Mouse (Mus musculus): ENCODE measurements around the gene Itpr2. TPM values are rescaled to one million over a fixed set of nuclear protein-coding genes. Genes with fewer than 3 reads are reported as not detected.

The Itpr2 gene
- polyA plus RNA-seq, 1 experiment from 2014 or later: 8.0 TPM

DNA sequence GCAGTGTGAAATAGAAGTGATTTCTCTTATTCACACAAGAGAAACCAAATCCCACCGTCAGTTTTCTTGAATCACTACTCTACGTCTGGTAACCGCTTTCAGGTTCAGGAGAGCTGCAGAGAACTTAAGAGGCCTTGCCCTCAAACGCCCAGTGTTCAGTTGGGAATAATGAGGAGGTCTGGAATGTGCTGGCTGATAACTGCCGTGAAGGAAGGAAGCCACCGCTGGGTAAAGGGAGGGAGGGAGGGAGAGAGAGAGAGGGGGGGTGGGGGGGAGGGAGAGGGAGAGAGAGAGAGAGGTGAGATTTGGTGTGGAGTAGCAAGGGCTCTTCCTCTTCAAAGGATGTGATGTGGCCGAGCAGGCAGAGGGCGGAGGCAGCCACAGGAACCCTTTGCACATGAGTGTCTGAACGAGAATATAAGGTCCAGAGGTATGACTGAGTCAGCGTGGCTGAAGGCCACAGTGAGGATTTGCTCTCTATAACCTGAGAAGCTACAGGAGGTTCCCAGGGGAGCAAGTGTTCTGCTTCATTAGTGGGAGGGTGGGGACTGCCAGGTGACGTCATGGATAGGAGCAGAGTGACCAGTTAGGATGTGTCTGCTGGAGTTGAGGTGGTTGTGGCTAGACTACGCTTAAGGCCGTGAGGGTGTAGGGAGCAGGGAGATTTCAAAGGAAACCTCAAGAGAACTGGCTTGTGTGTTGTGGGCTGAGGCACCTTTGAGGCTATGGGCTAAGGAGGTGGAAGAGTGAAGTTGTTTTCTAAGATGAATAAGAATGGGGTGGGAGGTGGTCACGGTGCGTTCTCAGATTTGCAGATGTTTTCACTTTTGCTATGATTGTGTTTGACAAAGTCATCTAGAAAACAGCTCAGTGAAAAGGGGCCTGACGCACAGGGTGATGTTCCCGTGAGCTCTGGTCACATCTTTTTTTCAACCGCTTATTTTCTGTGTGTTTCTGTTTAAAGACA, 421.2 kb downstream of the Itpr2 start:
- Histone ChIP-seq H3K4me3 (no peak overlapping the region), H3K9ac (no peak overlapping the region), H3K27me3 (no peaks in the 10 kb centered on the region), H3K4me1 (peaks cover 15% of the 10 kb centered on the region), H3K9me3 (replicated peaks) (no peaks in the 10 kb centered on the region), H3K36me3 (no peaks in the 10 kb centered on the region), H3K27ac (no peak overlapping the region), H3K4me2 (replicated peaks) (no peak overlapping the region)
- no peak for ATAC-seq (ENCODE audit: low FRiP score)
- WGBS: 70% methylated on average over 18 of the region's 18 CpGs

- Histone ChIP-seq H3K4me2 (replicated peaks) (no peak overlapping the region), H3K27me3 (no peaks in the 10 kb centered on the region), H3K4me1 (peaks cover 15% of the 10 kb centered on the region), H3K4me3 (no peak overlapping the region), H3K36me3 (no peaks in the 10 kb centered on the region), H3K9me3 (replicated peaks) (no peaks in the 10 kb centered on the region), H3K9ac (no peak overlapping the region), H3K27ac (no peak overlapping the region; the same call in 1 of the 2 replicates)
- ATAC-seq (ENCODE audit: low FRiP score): 0 out of 2 replicates have a peak, but pooled peaks have one; percentile 32
- WGBS: 45% methylated on average over 3 of the region's 3 CpGs
These were observed 422.1 kb downstream of the Itpr2 start for GRCm38 (mm10) chr6:146079734-146080443.

DNA sequence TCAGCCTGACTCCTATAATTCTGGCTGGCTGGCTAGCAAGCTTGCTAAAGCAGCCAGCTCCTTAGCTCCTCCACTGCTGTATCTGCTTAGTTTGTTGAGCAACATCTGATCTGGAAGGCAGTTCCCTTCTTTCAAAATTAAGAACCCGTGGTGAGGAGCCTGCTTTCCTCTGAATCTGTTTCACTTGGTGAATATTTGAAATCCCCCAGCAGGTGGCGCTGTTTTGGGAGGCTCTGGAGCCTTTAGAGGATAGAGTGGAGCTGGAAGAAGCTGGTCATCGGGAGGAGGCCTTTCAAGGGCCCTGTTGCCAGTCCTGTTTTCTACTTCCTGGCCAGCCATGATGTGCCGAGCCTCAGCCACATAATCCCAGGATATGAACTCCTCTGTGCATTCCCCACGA, 422.8 kb downstream of the Itpr2 start:
- Histone ChIP-seq H3K27me3 (no peaks in the 10 kb centered on the region), H3K4me3 (no peak overlapping the region), H3K4me1 (peaks cover 15% of the 10 kb centered on the region), H3K4me2 (replicated peaks) (no peak overlapping the region), H3K27ac (no peak overlapping the region; the same call in 1 of the 2 replicates), H3K36me3 (no peaks in the 10 kb centered on the region), H3K9me3 (replicated peaks) (no peaks in the 10 kb centered on the region), H3K9ac (no peak overlapping the region)
- no peak for ATAC-seq (ENCODE audit: low FRiP score)
- WGBS: 55% methylated on average over 5 of the region's 5 CpGs

GRCm38 (mm10) chr6:146078136-146078535, 423.9 kb downstream of the Itpr2 start:
- no peak overlapping the region for H3K9ac ChIP-seq
- no peak for ATAC-seq (ENCODE audit: low FRiP score)
- H3K4me3 ChIP-seq: no peak overlapping the region
- no peaks in the 10 kb centered on the region for H3K27me3 ChIP-seq
- peaks cover 15% of the 10 kb centered on the region for H3K4me1 ChIP-seq
- no peaks in the 10 kb centered on the region for H3K36me3 ChIP-seq
- 89% methylated on average over 15 of the region's 15 CpGs for WGBS
- no peak overlapping the region for H3K4me2 ChIP-seq (replicated peaks)
- no peak overlapping the region for H3K27ac ChIP-seq
- peaks cover 6% of the 10 kb centered on the region for H3K9me3 ChIP-seq (replicated peaks)

DNA sequence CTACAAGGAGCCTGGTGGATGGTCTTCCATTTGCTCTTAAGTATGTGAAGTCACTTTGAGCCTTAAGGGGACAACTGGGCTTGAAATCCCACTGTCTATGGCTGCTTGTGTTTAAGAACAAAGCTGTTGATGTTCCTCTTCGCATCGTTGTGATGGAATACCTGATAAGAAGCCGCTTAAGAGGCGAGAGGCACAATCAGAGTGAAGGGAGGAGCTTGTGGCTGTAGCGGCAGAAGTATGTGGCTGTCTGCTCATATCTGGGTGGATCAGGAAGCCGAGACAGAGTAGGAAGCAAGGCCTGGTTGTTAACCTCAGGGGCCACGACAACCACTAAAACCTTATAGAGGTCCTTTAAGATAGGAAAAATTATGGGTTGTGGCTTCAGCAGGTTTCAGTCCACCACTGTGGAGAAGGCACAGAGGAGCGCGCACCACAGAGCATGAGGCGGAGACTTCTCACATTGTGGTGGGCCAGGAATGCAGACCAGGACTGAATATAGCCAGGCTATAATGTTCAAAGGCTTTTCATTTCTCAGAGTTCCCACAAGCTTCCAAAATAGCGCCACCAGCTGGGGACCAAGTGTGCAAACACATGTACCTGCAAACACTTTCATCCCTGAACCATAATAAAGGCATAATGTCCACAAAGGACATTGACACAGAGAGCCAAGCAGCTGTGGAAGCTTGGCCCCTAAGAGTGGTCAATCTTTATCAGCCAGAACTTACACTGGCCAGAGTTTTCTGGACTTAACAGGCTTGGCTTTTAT, 424.7 kb downstream of the Itpr2 start:
- Histone ChIP-seq H3K9me3 (replicated peaks) (peaks cover 6% of the 10 kb centered on the region), H3K4me3 (no peak overlapping the region), H3K4me2 (replicated peaks) (no peak overlapping the region), H3K4me1 (peaks cover 12% of the 10 kb centered on the region), H3K27ac (no peak overlapping the region), H3K9ac (no peak overlapping the region), H3K36me3 (no peaks in the 10 kb centered on the region), H3K27me3 (no peaks in the 10 kb centered on the region)
- WGBS: 84% methylated on average over 11 of the region's 11 CpGs
- no peak for ATAC-seq (ENCODE audit: low FRiP score)

- Histone ChIP-seq H3K9ac (no peak overlapping the region), H3K4me2 (replicated peaks) (no peak overlapping the region), H3K36me3 (no peaks in the 10 kb centered on the region), H3K4me1 (no peaks in the 10 kb centered on the region), H3K9me3 (replicated peaks) (peaks cover 6% of the 10 kb centered on the region), H3K27me3 (no peaks in the 10 kb centered on the region), H3K27ac (no peak overlapping the region), H3K4me3 (no peak overlapping the region)
- no peak for ATAC-seq (ENCODE audit: low FRiP score)
- WGBS: 75% methylated on average over 1 of the region's 1 CpGs
These were observed 429.2 kb downstream of the Itpr2 start for GRCm38 (mm10) chr6:146072842-146073241.

DNA sequence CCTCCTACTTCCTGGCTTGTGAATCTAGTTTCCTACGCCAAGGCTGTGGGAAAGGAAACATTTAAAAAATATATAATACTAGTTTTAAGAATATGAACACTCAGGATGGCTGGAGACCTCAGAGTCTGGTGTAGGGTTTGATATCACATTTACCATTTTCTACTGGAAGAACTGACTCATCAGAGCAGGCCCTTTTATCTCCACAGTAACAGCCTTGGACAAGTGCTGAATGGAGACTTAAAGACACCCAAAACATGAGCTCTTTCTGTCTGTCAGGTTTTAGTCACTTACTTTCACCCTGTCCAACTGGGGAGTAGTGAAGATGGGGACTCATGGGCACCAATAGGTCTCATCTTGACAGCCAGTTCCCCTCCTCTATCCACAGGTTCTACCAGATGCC, 430.1 kb downstream of the Itpr2 start:
- WGBS: 91% methylated on average over 1 of the region's 1 CpGs
- no peak overlapping the region for H3K4me2 ChIP-seq (replicated peaks)
- no peak overlapping the region for H3K27ac ChIP-seq
- no peak overlapping the region for H3K4me3 ChIP-seq
- no peaks in the 10 kb centered on the region for H3K36me3 ChIP-seq
- H3K9me3 ChIP-seq (replicated peaks): peaks cover 6% of the 10 kb centered on the region
- H3K27me3 ChIP-seq: no peaks in the 10 kb centered on the region
- no peak overlapping the region for H3K9ac ChIP-seq
- no peaks in the 10 kb centered on the region for H3K4me1 ChIP-seq
- ATAC-seq (ENCODE audit: low FRiP score): no peak

Other genes with a start within 250 kb of the Itpr2 start
- 67.0 and 73.9 TPM in 2 replicates for gene Fgfr1op2, start 75.0 kb upstream of the Itpr2 start, polyA plus RNA-seq (2016; fragmentation: Nextera tagmentation; extraction: Ambion mirVana)
- 83.3 and 84.3 TPM in 2 replicates for gene Ints13, start 75.6 kb upstream of the Itpr2 start, polyA plus RNA-seq (2016; fragmentation: Nextera tagmentation; extraction: Ambion mirVana)
- gene Med21, start 140.3 kb upstream of the Itpr2 start, polyA plus RNA-seq (2016; fragmentation: Nextera tagmentation; extraction: Ambion mirVana): 106 and 116 TPM in 2 replicates
- gene Tm7sf3, start 140.6 kb upstream of the Itpr2 start, polyA plus RNA-seq (2016; fragmentation: Nextera tagmentation; extraction: Ambion mirVana): 28.2 and 32.4 TPM in 2 replicates
- 19.4 and 19.6 TPM in 2 replicates for gene Stk38l, start 222.8 kb upstream of the Itpr2 start, polyA plus RNA-seq (2016; fragmentation: Nextera tagmentation; extraction: Ambion mirVana)

All from hindbrain, embryonic 12.5 days (tissue).